Mouse (Mus musculus): Measurements from ENCODE around the gene Gpc3. TPM values are rescaled to one million over a fixed set of nuclear protein-coding genes. Genes with fewer than 3 reads are reported as not detected.

Gpc3 gene
- polyA plus RNA-seq, 1 experiment = 1.0 TPM

DNA sequence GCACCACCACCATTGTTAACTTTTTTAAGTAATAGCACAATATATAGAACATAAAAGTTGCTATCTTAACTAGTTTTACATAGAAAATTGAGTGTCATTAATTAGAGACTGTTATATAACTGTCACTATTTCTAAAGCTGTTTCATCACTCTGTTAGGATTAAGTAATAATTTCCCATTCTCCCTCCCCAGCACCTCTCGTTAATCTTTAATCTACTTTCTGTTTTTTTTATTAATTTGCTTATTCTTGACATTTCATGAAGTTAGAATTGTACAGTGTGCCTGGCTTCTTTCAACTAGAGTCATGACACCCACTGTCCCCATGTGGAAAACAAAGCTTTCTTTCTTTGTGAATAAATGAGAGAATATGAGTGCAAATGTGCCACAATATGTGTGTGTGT is 359.2 kb downstream of the Gpc3 start:
- Histone ChIP-seq H3K4me3 (ENCODE audit: control insufficient read depth, low read depth, low read length) (no peak overlapping the region), H3K4me1 (ENCODE audit: control insufficient read depth, insufficient read depth, low read length) (no peaks in the 10 kb centered on the region), H3K27ac (ENCODE audit: control insufficient read depth, insufficient read depth, low read depth, low read length) (no peak overlapping the region), H3K27me3 (ENCODE audit: control insufficient read depth, insufficient read depth, low read length) (no peaks in the 10 kb centered on the region), H3K36me3 (ENCODE audit: control insufficient read depth, insufficient read depth, low read length) (no peaks in the 10 kb centered on the region)
- no peak for TF ChIP-seq CTCF (IDR thresholded peaks at IDR 0.05; ENCODE audit: control insufficient read depth, insufficient read depth, insufficient replicate concordance, low read depth, low read length)
- no peak for TF ChIP-seq POLR2A (IDR thresholded peaks at IDR 0.05; ENCODE audit: control insufficient read depth, low read depth, low read length)

DNA sequence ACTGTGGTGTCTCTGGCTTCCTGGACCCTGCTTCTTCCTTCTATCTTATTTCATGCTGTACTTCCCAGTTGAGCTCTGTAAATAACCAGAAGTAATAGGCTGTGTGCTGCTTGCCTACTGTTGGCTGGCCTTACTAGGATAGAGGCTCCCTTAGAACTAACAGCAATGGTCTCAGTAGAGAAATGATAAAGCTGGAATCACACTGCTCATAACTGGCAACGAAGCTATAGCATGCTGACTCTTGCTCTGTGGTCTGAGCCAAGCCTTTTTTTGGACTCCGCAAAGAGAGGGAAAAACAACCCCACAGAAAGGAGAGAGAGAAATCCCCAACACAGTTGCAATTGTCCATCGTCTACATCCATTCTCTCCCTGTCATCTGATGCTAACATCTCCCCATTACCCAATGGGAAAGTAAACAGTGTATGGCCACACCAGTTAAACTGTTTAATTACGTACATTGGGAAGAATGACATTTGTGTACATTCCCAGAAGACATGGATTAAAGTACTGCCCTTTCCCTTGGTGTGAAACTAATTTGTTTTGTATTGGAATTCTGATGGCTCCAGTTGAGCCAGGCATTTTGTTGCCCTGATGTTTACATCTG is 368.0 kb downstream of the Gpc3 start:
- TF ChIP-seq POLR2A (IDR thresholded peaks at IDR 0.05; ENCODE audit: control insufficient read depth, low read depth, low read length) (no peak), CTCF (IDR thresholded peaks at IDR 0.05; ENCODE audit: control insufficient read depth, insufficient read depth, insufficient replicate concordance, low read depth, low read length) (no peak)
- H3K36me3 ChIP-seq (ENCODE audit: control insufficient read depth, insufficient read depth, low read length) = no peaks in the 10 kb centered on the region
- no peaks in the 10 kb centered on the region for H3K4me1 ChIP-seq (ENCODE audit: control insufficient read depth, insufficient read depth, low read length)
- no peak overlapping the region for H3K4me3 ChIP-seq (ENCODE audit: control insufficient read depth, low read depth, low read length)
- H3K27me3 ChIP-seq (ENCODE audit: control insufficient read depth, insufficient read depth, low read length) = no peaks in the 10 kb centered on the region
- H3K27ac ChIP-seq (ENCODE audit: control insufficient read depth, insufficient read depth, low read depth, low read length) = no peak overlapping the region

DNA sequence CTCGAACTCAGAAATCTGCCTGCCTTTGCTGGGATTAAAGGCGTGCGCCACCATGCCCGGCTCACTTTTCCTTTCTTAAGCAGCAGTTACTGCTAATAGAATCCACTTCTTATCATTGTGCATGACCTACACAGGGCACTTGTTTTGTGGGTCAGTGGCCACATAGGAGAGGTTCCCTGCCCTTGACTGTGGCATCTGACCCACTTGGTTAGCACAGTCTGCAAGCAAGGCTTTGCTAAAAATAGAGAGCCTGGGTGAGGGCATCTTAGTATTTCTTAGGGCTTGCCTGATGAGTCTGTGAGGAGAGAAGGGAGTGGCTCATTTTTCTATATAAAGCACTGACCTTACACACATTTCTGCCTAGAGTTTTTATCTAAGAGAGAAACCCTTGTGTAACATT is 376.3 kb downstream of the Gpc3 start:
- Histone ChIP-seq H3K36me3 (ENCODE audit: control insufficient read depth, insufficient read depth, low read length) (no peaks in the 10 kb centered on the region), H3K4me3 (ENCODE audit: control insufficient read depth, low read depth, low read length) (no peak overlapping the region), H3K27me3 (ENCODE audit: control insufficient read depth, insufficient read depth, low read length) (no peaks in the 10 kb centered on the region), H3K4me1 (ENCODE audit: control insufficient read depth, insufficient read depth, low read length) (no peaks in the 10 kb centered on the region), H3K27ac (ENCODE audit: control insufficient read depth, insufficient read depth, low read depth, low read length) (no peak overlapping the region)
- TF ChIP-seq POLR2A (IDR thresholded peaks at IDR 0.05; ENCODE audit: control insufficient read depth, low read depth, low read length) (no peak), CTCF (IDR thresholded peaks at IDR 0.05; ENCODE audit: control insufficient read depth, insufficient read depth, insufficient replicate concordance, low read depth, low read length) (no peak)

DNA sequence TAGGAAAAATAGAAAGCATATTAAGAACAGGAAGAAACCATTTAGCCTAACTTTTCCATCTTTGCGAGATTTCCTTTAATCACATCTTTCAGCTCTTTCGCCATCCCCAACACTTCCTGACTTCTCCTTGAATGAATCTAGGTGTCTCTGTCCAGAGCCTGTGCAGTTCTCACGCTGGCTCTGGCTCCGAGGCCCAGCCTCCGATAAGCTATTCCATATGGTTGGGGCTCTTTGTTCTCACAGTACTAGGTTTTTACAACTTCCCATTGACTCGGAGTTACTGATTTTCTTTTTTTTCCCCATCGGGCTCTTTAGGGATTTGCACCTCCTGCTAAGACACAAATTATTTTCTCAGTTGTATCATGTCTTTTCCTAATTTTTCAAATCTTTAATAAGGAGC is 381.8 kb downstream of the Gpc3 start:
- H3K4me1 ChIP-seq (ENCODE audit: control insufficient read depth, insufficient read depth, low read length) = no peaks in the 10 kb centered on the region
- H3K4me3 ChIP-seq (ENCODE audit: control insufficient read depth, low read depth, low read length) = no peak overlapping the region
- H3K36me3 ChIP-seq (ENCODE audit: control insufficient read depth, insufficient read depth, low read length) = no peaks in the 10 kb centered on the region
- no peak overlapping the region for H3K27ac ChIP-seq (ENCODE audit: control insufficient read depth, insufficient read depth, low read depth, low read length)
- no peaks in the 10 kb centered on the region for H3K27me3 ChIP-seq (ENCODE audit: control insufficient read depth, insufficient read depth, low read length)
- TF ChIP-seq CTCF (IDR thresholded peaks at IDR 0.05; ENCODE audit: control insufficient read depth, insufficient read depth, insufficient replicate concordance, low read depth, low read length) = no peak
- no peak for TF ChIP-seq POLR2A (IDR thresholded peaks at IDR 0.05; ENCODE audit: control insufficient read depth, low read depth, low read length)

DNA sequence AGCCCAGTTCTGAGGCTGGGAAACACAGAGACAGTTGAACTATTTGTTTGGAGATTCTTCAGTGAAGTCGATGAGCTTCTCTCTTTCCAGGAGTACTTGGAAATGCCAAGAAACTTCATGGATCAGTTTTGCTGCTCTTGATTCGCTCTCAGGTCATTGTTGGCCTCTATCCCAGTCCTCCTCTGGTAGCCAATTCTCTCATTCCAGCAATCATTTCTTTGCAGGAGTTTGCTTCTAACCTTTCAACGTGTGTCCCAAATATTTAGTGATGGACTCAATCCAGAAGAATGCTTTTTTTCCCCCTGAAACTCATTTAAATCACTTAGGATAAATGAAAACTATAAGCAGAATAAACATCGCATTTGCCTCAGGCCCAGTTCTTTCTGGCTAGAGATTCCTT is 383.0 kb downstream of the Gpc3 start:
- H3K27me3 ChIP-seq (ENCODE audit: control insufficient read depth, insufficient read depth, low read length) = no peaks in the 10 kb centered on the region
- H3K4me1 ChIP-seq (ENCODE audit: control insufficient read depth, insufficient read depth, low read length) = no peaks in the 10 kb centered on the region
- H3K27ac ChIP-seq (ENCODE audit: control insufficient read depth, insufficient read depth, low read depth, low read length) = no peak overlapping the region
- TF ChIP-seq CTCF (IDR thresholded peaks at IDR 0.05; ENCODE audit: control insufficient read depth, insufficient read depth, insufficient replicate concordance, low read depth, low read length) (no peak), POLR2A (IDR thresholded peaks at IDR 0.05; ENCODE audit: control insufficient read depth, low read depth, low read length) (no peak)
- no peaks in the 10 kb centered on the region for H3K36me3 ChIP-seq (ENCODE audit: control insufficient read depth, insufficient read depth, low read length)
- H3K4me3 ChIP-seq (ENCODE audit: control insufficient read depth, low read depth, low read length) = no peak overlapping the region

Other genes with a start within 250 kb of the Gpc3 start
- 1.5 and 2.2 TPM in 2 replicates for gene Ccdc160, start 177.2 kb upstream of the Gpc3 start, polyA plus RNA-seq (2012; rRNA removed)

All from testis, adult 2 months (tissue).